Mouse (Mus musculus): ENCODE data around the gene Epha3.

Epha3 gene

GRCm38 (mm10) chr16:63792084-63792483 lies 71.9 kb downstream of the Epha3 start:
- in situ Hi-C loops (cut with MboI, MseI): no loop called here

GRCm38 (mm10) chr16:63783544-63783943 lies 80.4 kb downstream of the Epha3 start:
- in situ Hi-C loops (cut with MboI, MseI): no loop called here

GRCm38 (mm10) chr16:63782101-63782500 lies 81.9 kb downstream of the Epha3 start:
- in situ Hi-C loops (cut with MboI, MseI): no loop called here

GRCm38 (mm10) chr16:63780151-63780550 lies 83.8 kb downstream of the Epha3 start:
- in situ Hi-C loops (cut with MboI, MseI): no loop called here

GRCm38 (mm10) chr16:63777811-63778210 lies 86.2 kb downstream of the Epha3 start:
- in situ Hi-C loops (cut with MboI, MseI): no loop called here

- in situ Hi-C loops (cut with MboI, MseI): no loop called here
Measured at GRCm38 (mm10) chr16:63772566-63772965, 91.4 kb downstream of the Epha3 start.

GRCm38 (mm10) chr16:63767589-63767988 lies 96.4 kb downstream of the Epha3 start:
- in situ Hi-C loops (cut with MboI, MseI): no loop called here

GRCm38 (mm10) chr16:63761177-63761576 lies 102.8 kb downstream of the Epha3 start:
- in situ Hi-C loops (cut with MboI, MseI): no loop called here

- in situ Hi-C loops (cut with MboI, MseI): no loop called here
Measured at GRCm38 (mm10) chr16:63760112-63760511, 103.9 kb downstream of the Epha3 start.

- in situ Hi-C loops (cut with MboI, MseI): no loop called here
Measured at GRCm38 (mm10) chr16:63753052-63753451, 110.9 kb downstream of the Epha3 start.

GRCm38 (mm10) chr16:63747817-63748216 lies 116.2 kb downstream of the Epha3 start:
- in situ Hi-C loops (cut with MboI, MseI): no loop called here

- in situ Hi-C loops (cut with MboI, MseI): no loop called here
Measured at GRCm38 (mm10) chr16:63745465-63745864, 118.5 kb downstream of the Epha3 start.

GRCm38 (mm10) chr16:63743208-63743854 lies 120.6 kb downstream of the Epha3 start:
- in situ Hi-C loops (cut with MboI, MseI): no loop called here

GRCm38 (mm10) chr16:63719235-63719634 lies 144.7 kb downstream of the Epha3 start:
- in situ Hi-C loops (cut with MboI, MseI): no loop called here

GRCm38 (mm10) chr16:63717317-63717716 lies 146.7 kb downstream of the Epha3 start:
- in situ Hi-C loops (cut with MboI, MseI): no loop called here

- in situ Hi-C loops (cut with MboI, MseI): no loop called here
Measured at GRCm38 (mm10) chr16:63706912-63707868, 156.8 kb downstream of the Epha3 start.

GRCm38 (mm10) chr16:63689371-63689770 lies 174.6 kb downstream of the Epha3 start:
- in situ Hi-C loops (cut with MboI, MseI): no loop called here

GRCm38 (mm10) chr16:63684211-63684610 lies 179.8 kb downstream of the Epha3 start:
- in situ Hi-C loops (cut with MboI, MseI): no loop called here

GRCm38 (mm10) chr16:63674426-63674825 lies 189.5 kb downstream of the Epha3 start:
- in situ Hi-C loops (cut with MboI, MseI): no loop called here

GRCm38 (mm10) chr16:63673236-63673840 lies 190.6 kb downstream of the Epha3 start:
- in situ Hi-C loops (cut with MboI, MseI): no loop called here

GRCm38 (mm10) chr16:63665897-63666464 lies 198.0 kb downstream of the Epha3 start:
- in situ Hi-C loops (cut with MboI, MseI): no loop called here
